Mouse (Mus musculus) MEL (cell line): ENCODE data around the gene Bst2. TPM values are rescaled to one million over a fixed set of nuclear protein-coding genes. Genes with fewer than 3 reads are reported as not detected.

Experiments used
- DNase-seq: peaks from one replicate; pipeline ENCODE4 v3.0.0; 2011; ENCODE audit warnings: low read depth, low spot score
- H3K27ac ChIP-seq: 2 replicates; pipeline ENCODE4 v1.5.1; 2012; ENCODE audit warnings: low read depth, mild to moderate bottlenecking, control low read depth, low read length, moderate library complexity; ENCODE audit not compliant: control insufficient read depth
- H3K27me3 ChIP-seq, 2 experiments: fragments of 150-350 bp in 1 of 2; sonication (generic) in 1 of 2; 2 replicates each; pipeline ENCODE4 v1.6.1; 2012; ENCODE audit warnings: low read length in 2 of 2, mild to moderate bottlenecking in 2 of 2, improper control_type of control experiment in 1 of 2, moderate library complexity in 1 of 2; ENCODE audit not compliant: insufficient read depth in 2 of 2, control insufficient read depth in 1 of 2
- H3K36me3 ChIP-seq, 2 experiments: 2 replicates each; pipeline ENCODE4 v1.6.1; 2012 to 2014; ENCODE audit warnings: low read length in 2 of 2, improper control_type of control experiment in 1 of 2, inconsistent platforms in 1 of 2, mild to moderate bottlenecking in 1 of 2; ENCODE audit not compliant: insufficient read depth in 2 of 2, control insufficient read depth in 1 of 2
- H3K4me1 ChIP-seq, 2 experiments: fragments of 150-350 bp in 1 of 2; sonication (generic) in 1 of 2; 2 replicates each; pipeline ENCODE4 v1.6.1; 2012; ENCODE audit warnings: low read length in 2 of 2, improper control_type of control experiment in 1 of 2, mild to moderate bottlenecking in 1 of 2; ENCODE audit not compliant: insufficient read depth in 2 of 2, control insufficient read depth in 1 of 2
- H3K4me3 ChIP-seq, 2 experiments: fragments of 150-350 bp in 1 of 2; sonication (generic) in 1 of 2; 2 replicates each; pipeline ENCODE4 v1.5.1; 2012; ENCODE audit warnings: low read depth in 2 of 2, low read length in 2 of 2, mild to moderate bottlenecking in 2 of 2, moderate library complexity in 2 of 2, control low read depth in 1 of 2, improper control_type of control experiment in 1 of 2; ENCODE audit not compliant: control insufficient read depth in 1 of 2, insufficient read depth in 1 of 2
- H3K79me2 ChIP-seq: 2 replicates; pipeline ENCODE4 v1.6.1; 2012; ENCODE audit warnings: mild to moderate bottlenecking, low read length, moderate library complexity; ENCODE audit not compliant: control insufficient read depth, poor library complexity, insufficient read depth
- H3K9ac ChIP-seq: 2 replicates; pipeline ENCODE4 v1.6.1; 2012; ENCODE audit warnings: low read depth, mild to moderate bottlenecking, control low read depth, low read length, moderate library complexity; ENCODE audit not compliant: control insufficient read depth, poor library complexity, severe bottlenecking
- H3K9me3 ChIP-seq: fragments of 150-350 bp; sonication (generic); replicated peaks from 2 replicates; pipeline ENCODE4 v1.6.1; 2012; ENCODE audit warnings: mild to moderate bottlenecking, low read length, improper control_type of control experiment, moderate library complexity; ENCODE audit not compliant: insufficient read depth
- CHD1 ChIP-seq: IDR thresholded peaks from 2 replicates; pipeline ENCODE4 v1.6.1; 2012; ENCODE audit warnings: low read depth, mild to moderate bottlenecking, inconsistent platforms, low read length, improper control_type of control experiment
- CTCF ChIP-seq, 3 experiments: IDR thresholded peaks in 2 of 3; conservative IDR thresholded peaks in 1 of 3; 2 replicates each; pipeline ENCODE4 v1.5.1; 2011 to 2012; ENCODE audit warnings: low read length in 3 of 3, low read depth in 2 of 3, mild to moderate bottlenecking in 2 of 3, improper control_type of control experiment in 1 of 3, inconsistent platforms in 1 of 3, mixed read lengths in 1 of 3, moderate library complexity in 1 of 3; ENCODE audit not compliant: control insufficient read depth in 1 of 3, insufficient read depth in 1 of 3, poor library complexity in 1 of 3, severe bottlenecking in 1 of 3
- E2F4 ChIP-seq: IDR thresholded peaks from 2 replicates; pipeline ENCODE4 v1.6.1; 2011; ENCODE audit warnings: low read depth, low read length, improper control_type of control experiment, borderline replicate concordance
- ETS1 ChIP-seq: IDR thresholded peaks from 2 replicates; pipeline ENCODE4 v1.6.1; 2012; ENCODE audit warnings: low read depth, mild to moderate bottlenecking, inconsistent platforms, low read length, improper control_type of control experiment, moderate library complexity
- GABPA ChIP-seq: IDR thresholded peaks from 2 replicates; pipeline ENCODE4 v1.6.1; 2012; ENCODE audit warnings: low read depth, mild to moderate bottlenecking, inconsistent platforms, low read length, improper control_type of control experiment, moderate library complexity
- GATA1 ChIP-seq: IDR thresholded peaks from 2 replicates; pipeline ENCODE4 v1.6.1; 2011; ENCODE audit warnings: low read depth, low read length, improper control_type of control experiment
- MYB ChIP-seq: IDR thresholded peaks from 2 replicates; pipeline ENCODE4 v1.6.1; 2011; ENCODE audit warnings: mild to moderate bottlenecking, low read depth, low read length, improper control_type of control experiment
- MYC ChIP-seq: IDR thresholded peaks from 2 replicates; pipeline ENCODE4 v1.6.1; 2011; ENCODE audit warnings: low read depth, mild to moderate bottlenecking, low read length, improper control_type of control experiment, moderate library complexity
- NELFE ChIP-seq: IDR thresholded peaks from 2 replicates; pipeline ENCODE4 v1.6.1; 2011; ENCODE audit warnings: low read depth, low read length, improper control_type of control experiment
- RCOR1 ChIP-seq: IDR thresholded peaks from 2 replicates; pipeline ENCODE4 v1.6.1; 2012; ENCODE audit warnings: low read depth, mild to moderate bottlenecking, inconsistent platforms, low read length, improper control_type of control experiment
- SIN3A ChIP-seq: IDR thresholded peaks from 2 replicates; pipeline ENCODE4 v1.6.1; 2012; ENCODE audit warnings: low read length, improper control_type of control experiment, inconsistent platforms
- SMC3 ChIP-seq: IDR thresholded peaks from 2 replicates; pipeline ENCODE4 v1.6.1; 2011; ENCODE audit warnings: low read depth, low read length, improper control_type of control experiment
- TCF12 ChIP-seq: IDR thresholded peaks from 2 replicates; pipeline ENCODE4 v1.6.1; 2014; ENCODE audit warnings: low read depth, mild to moderate bottlenecking, inconsistent platforms, low read length, improper control_type of control experiment, moderate library complexity
- UBTF ChIP-seq: IDR thresholded peaks from 2 replicates; pipeline ENCODE4 v1.6.1; 2012; ENCODE audit warnings: low read depth, mild to moderate bottlenecking, inconsistent platforms, low read length, improper control_type of control experiment, moderate library complexity, borderline replicate concordance; ENCODE audit not compliant: insufficient read depth
- USF2 ChIP-seq, 2 experiments: IDR thresholded peaks; 2 replicates each; pipeline ENCODE4 v1.6.1; 2011 to 2012; ENCODE audit warnings: improper control_type of control experiment in 2 of 2, low read length in 2 of 2, borderline replicate concordance in 1 of 2, inconsistent platforms in 1 of 2, low read depth in 1 of 2, mild to moderate bottlenecking in 1 of 2; ENCODE audit not compliant: insufficient read depth in 1 of 2
- ZKSCAN1 ChIP-seq: IDR thresholded peaks from 2 replicates; pipeline ENCODE4 v1.6.1; 2012; ENCODE audit warnings: low read depth, mild to moderate bottlenecking, inconsistent platforms, low read length, improper control_type of control experiment, moderate library complexity
- ZMIZ1 ChIP-seq: IDR thresholded peaks from 2 replicates; pipeline ENCODE4 v1.6.1; 2012; ENCODE audit warnings: low read depth, mild to moderate bottlenecking, inconsistent platforms, low read length, improper control_type of control experiment, moderate library complexity
- polyA plus RNA-seq, 2 experiments: library from polyadenylated mRNA; stranded (reverse) in 1 of 2; unstranded in 1 of 2; fragments of >175 nt in 1 of 2; fragments of >200 nt in 1 of 2; gene quantifications; 2 replicates each; pipeline versions ENCODE4 v1.2.1 to v1.2.4; 2012; ENCODE audit warnings: low replicate concordance in 2 of 2, low read depth in 1 of 2; ENCODE audit not compliant: insufficient read length in 2 of 2, insufficient read depth in 1 of 2, missing spikeins in 1 of 2
- total RNA-seq: library from RNA; depleted of rRNA; stranded (reverse); fragments of 300-350 nt; gene quantifications from 2 replicates; pipeline ENCODE4 v1.2.3, GENCODE M21; 2012

Bst2 gene
- total and polyA plus RNA-seq, 3 experiments = 49.9 to 125 TPM; not detected in 1

DNA sequence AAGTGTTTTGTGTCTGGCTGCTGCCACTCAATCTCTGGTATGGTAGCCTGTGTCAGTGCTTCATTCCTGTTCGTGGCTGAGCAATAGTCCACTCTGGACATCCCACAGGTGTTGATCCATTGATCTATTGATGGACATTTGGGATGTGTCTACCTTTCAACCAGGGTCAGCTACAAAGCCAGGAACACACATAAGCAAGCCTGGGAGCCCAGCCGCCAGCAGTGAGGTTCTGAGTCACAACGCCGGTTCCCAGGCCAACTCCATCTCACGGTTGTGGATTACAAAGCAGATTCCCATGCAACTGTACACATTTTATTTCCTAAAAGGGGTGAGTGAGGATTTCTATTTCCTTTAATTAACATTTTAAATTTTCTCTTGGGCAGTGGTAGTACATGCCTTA, 23.5 kb upstream of the Bst2 start:
- Histone ChIP-seq H3K36me3 (peaks cover 0 to 7% of the 10 kb centered on the region in 2 experiments; a peak in 2 of 4 replicates), H3K9me3 (no peaks in the 10 kb centered on the region), H3K79me2 (no peaks in the 10 kb centered on the region), H3K27me3 (no peaks in the 10 kb centered on the region), H3K27ac (no peak overlapping the region), H3K9ac (no peak overlapping the region), H3K4me3 (no peak overlapping the region), H3K4me1 (peaks cover 4 to 11% of the 10 kb centered on the region in 2 experiments; a peak in 3 of 4 replicates)
- TF ChIP-seq NELFE = no peak
- no peak for TF ChIP-seq GABPA
- TF ChIP-seq ZMIZ1 = no peak
- no peak for TF ChIP-seq RCOR1
- no peak for TF ChIP-seq UBTF
- no peak for TF ChIP-seq CHD1
- no peak for DNase-seq

DNA sequence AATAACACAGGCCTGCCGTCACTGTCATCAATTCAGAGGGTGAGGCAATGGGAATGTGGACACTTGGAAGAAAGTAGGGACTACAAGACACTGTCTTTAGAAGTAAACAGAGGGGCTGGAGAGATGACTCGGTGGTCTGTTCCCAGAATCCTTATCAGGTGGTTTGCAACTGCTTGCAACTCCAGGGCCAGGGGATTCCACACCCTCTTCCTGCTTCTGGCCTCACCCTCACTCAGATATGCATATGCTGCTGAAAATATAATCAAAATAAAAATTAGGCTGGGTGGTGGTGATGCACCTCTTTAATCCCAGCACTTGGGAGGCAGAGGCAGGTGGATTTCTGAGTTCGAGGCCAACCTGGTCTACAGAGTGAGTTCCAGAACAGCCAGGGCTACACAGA, 22.8 kb upstream of the Bst2 start:
- no peaks in the 10 kb centered on the region for H3K27me3 ChIP-seq
- DNase-seq = peak; percentile 34
- peaks cover 4 to 15% of the 10 kb centered on the region in 2 experiments; a peak in 3 of 4 replicates for H3K4me1 ChIP-seq
- H3K9ac ChIP-seq = no peak overlapping the region
- no peak for TF ChIP-seq SMC3
- no peak for TF ChIP-seq MYB
- no peak for TF ChIP-seq NELFE
- no peak for TF ChIP-seq E2F4
- TF ChIP-seq CTCF (IDR thresholded peaks at IDR 0.05 in 2 of 3, conservative IDR thresholded peaks at IDR 0.05 in 1 of 3; ENCODE audit: control insufficient read depth in 1 of 3, insufficient read depth in 1 of 3, low read depth in 2 of 3, low read length in 3 of 3, poor library complexity in 1 of 3, severe bottlenecking in 1 of 3) = no peak
- no peak for TF ChIP-seq ETS1
- no peak for TF ChIP-seq CHD1
- no peak for TF ChIP-seq USF2 (IDR thresholded peaks at IDR 0.05; ENCODE audit: borderline replicate concordance in 1 of 2, insufficient read depth in 1 of 2, low read depth in 1 of 2, low read length in 2 of 2)
- TF ChIP-seq TCF12 = no peak
- no peak for TF ChIP-seq GABPA
- no peak for TF ChIP-seq SIN3A
- TF ChIP-seq ZKSCAN1 = no peak
- TF ChIP-seq MYC = no peak
- TF ChIP-seq GATA1 = no peak
- no peak overlapping the region for H3K27ac ChIP-seq
- H3K79me2 ChIP-seq = no peaks in the 10 kb centered on the region
- no peak overlapping the region; a peak in 1 of 4 replicates for H3K4me3 ChIP-seq
- H3K36me3 ChIP-seq = peaks cover 0 to 8% of the 10 kb centered on the region in 2 experiments; a peak in 2 of 4 replicates
- H3K9me3 ChIP-seq = no peaks in the 10 kb centered on the region
